Comparison of ENCODE assay signal across 8 mouse cellular contexts in the genomic region with DNA sequence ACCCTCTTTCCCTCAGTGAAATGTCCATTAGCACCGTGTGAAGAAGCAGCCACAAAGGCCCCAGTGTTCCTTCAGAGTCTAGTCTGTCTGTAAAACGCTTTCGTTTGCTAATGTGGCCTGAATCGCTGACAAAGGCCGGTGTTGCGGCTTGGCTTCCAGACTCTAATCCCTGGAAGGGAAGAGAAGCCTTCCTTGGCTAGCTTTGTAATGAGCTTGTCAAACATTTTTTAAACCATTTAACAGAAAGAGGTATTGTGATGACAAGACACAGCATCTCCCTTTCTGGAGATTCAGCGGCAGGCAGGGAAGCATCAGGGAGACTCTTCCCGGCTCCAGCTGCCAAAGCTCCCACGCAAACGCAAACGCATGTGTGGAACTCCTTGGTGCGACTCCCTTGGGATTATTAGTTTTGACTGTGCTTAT.
DNase-seq lines count a peak whose midpoint lies in the region; ATAC-seq lines count a peak whose summit lies in the region.

No protein-coding gene starts in this region.

- ATAC-seq in kidney, embryonic 15.5 days (replicated peaks; ENCODE audit: low FRiP score) = peak; percentile 34; the same call in 1 of the 2 replicates
- peak; percentile 34 for ATAC-seq in lung, embryonic 16.5 days (ENCODE audit: low read depth)

- peak; percentile 18 for DNase-seq in gastrocnemius, postnatal 14 days
- DNase-seq in gastrocnemius, postnatal 36 days = no peak
- peak; percentile 23 to 37 for DNase-seq in cerebellum, postnatal 14 days
- peak; percentile 16 for DNase-seq in frontal cortex, postnatal 25 days (ENCODE audit: low spot score in 2 of 2)
- peak; percentile 30 to 32 for DNase-seq in right cerebral cortex, postnatal 36 days (ENCODE audit: low spot score in 2 of 2)
- no peak for DNase-seq in urinary bladder, adult 18-20 months (ENCODE audit: low spot score in 2 of 2)

- H3K27me3 ChIP-seq in kidney, embryonic 15.5 days = no peaks in the 10 kb centered on the region
- H3K27me3 ChIP-seq in lung, embryonic 16.5 days (ENCODE audit: control insufficient read depth, insufficient read depth, low read depth, low read length) = no peaks in the 10 kb centered on the region

- peak overlapping the region; percentile 58 for H3K4me2 ChIP-seq in kidney, embryonic 15.5 days
- peak overlapping the region; percentile 62 for H3K4me2 ChIP-seq in lung, embryonic 16.5 days (ENCODE audit: low read depth, low read length)

- H3K36me3 ChIP-seq in kidney, embryonic 15.5 days = no peaks in the 10 kb centered on the region
- H3K36me3 ChIP-seq in lung, embryonic 16.5 days (ENCODE audit: control insufficient read depth, insufficient read depth, low read length) = no peaks in the 10 kb centered on the region

- intact Hi-C loops in gastrocnemius, postnatal 14 days (cut with DNase I; ENCODE audit: low total_unique reads) = loop anchor here (10.0 kb wide), 1 partner anchor 57 kb away; no protein-coding TSS in a partner anchor
- intact Hi-C loops in gastrocnemius, postnatal 36 days (cut with DNase I) = no loop called here

- H3K9ac ChIP-seq in kidney, embryonic 15.5 days = no peak overlapping the region
- H3K9ac ChIP-seq in lung, embryonic 16.5 days (ENCODE audit: low read length) = peak overlapping the region; percentile 54

- peak overlapping the region; percentile 56; the same call in 1 of the 2 replicates for H3K27ac ChIP-seq in kidney, embryonic 15.5 days
- peak overlapping the region; percentile 43; the same call in 1 of the 2 replicates for H3K27ac ChIP-seq in lung, embryonic 16.5 days (ENCODE audit: low read length)

- peaks cover 21% of the 10 kb centered on the region for H3K4me1 ChIP-seq in kidney, embryonic 15.5 days
- peaks cover 6% of the 10 kb centered on the region for H3K4me1 ChIP-seq in lung, embryonic 16.5 days (replicated peaks; ENCODE audit: control insufficient read depth, insufficient read depth, low read length)

- peak overlapping the region; percentile 27 for H3K4me3 ChIP-seq in kidney, embryonic 15.5 days (replicated peaks)
- H3K4me3 ChIP-seq in lung, embryonic 16.5 days (ENCODE audit: low read length) = peak overlapping the region; percentile 41

- WGBS in kidney, embryonic 15.5 days = 19% methylated on average over 12 of the region's 12 CpGs
- WGBS in lung, embryonic 16.5 days = 12% methylated on average over 12 of the region's 12 CpGs

- H3K9me3 ChIP-seq in kidney, embryonic 15.5 days (replicated peaks) = no peaks in the 10 kb centered on the region
- no peaks in the 10 kb centered on the region for H3K9me3 ChIP-seq in lung, embryonic 16.5 days (ENCODE audit: control insufficient read depth, low read length)

Comparison
In these comparisons a context has a peak if more than half of its experiments do, and no peak if none do; other contexts are left out.
1. DNase-seq: peak in gastrocnemius, postnatal 14 days (single experiment), cerebellum, postnatal 14 days (2 of 2), frontal cortex, postnatal 25 days (2 of 2) and right cerebral cortex, postnatal 36 days (2 of 2); none in gastrocnemius, postnatal 36 days (0 of 2) and urinary bladder, adult 18-20 months (0 of 2).